Mouse (Mus musculus) kidney, embryonic 16.5 days (tissue): Measurements from ENCODE around the gene Lingo2. TPM values are rescaled to one million over a fixed set of nuclear protein-coding genes. Genes with fewer than 3 reads are reported as not detected.

Experiments used
- ATAC-seq: fragments of 200-750 bp; cut with Nextera tagmentation; 2 replicates; pipeline ENCODE4 v1.8.0; 2017; ENCODE audit warnings: moderate TSS enrichment; ENCODE audit not compliant: low FRiP score, low TSS enrichment
- H3K27ac ChIP-seq: fragments of 300-500 bp; sonication (generic); 2 replicates; pipeline ENCODE4 v1.5.1; 2014; ENCODE audit warnings: low read length
- H3K27me3 ChIP-seq: fragments of 300-500 bp; sonication (generic); 2 replicates; pipeline ENCODE4 v1.6.1; 2014; ENCODE audit warnings: low read length, control low read depth, mixed read lengths; ENCODE audit not compliant: insufficient read depth
- H3K36me3 ChIP-seq: fragments of 300-500 bp; sonication (generic); 2 replicates; pipeline ENCODE4 v1.6.1; 2014; ENCODE audit warnings: low read length, control low read depth, mixed read lengths; ENCODE audit not compliant: insufficient read depth
- H3K4me1 ChIP-seq: fragments of 300-500 bp; sonication (generic); 2 replicates; pipeline ENCODE4 v1.6.1; 2014; ENCODE audit warnings: low read length, control low read depth, mixed read lengths; ENCODE audit not compliant: insufficient read depth
- H3K4me2 ChIP-seq: fragments of 300-500 bp; sonication (generic); replicated peaks from 2 replicates; pipeline ENCODE4 v1.6.1; 2014; ENCODE audit warnings: low read depth, low read length
- H3K4me3 ChIP-seq: fragments of 300-500 bp; sonication (generic); 2 replicates; pipeline ENCODE4 v1.5.1; 2014; ENCODE audit warnings: mild to moderate bottlenecking, low read length
- H3K9ac ChIP-seq: fragments of 300-500 bp; sonication (generic); replicated peaks from 2 replicates; pipeline ENCODE4 v1.6.1; 2014; ENCODE audit warnings: low read length
- H3K9me3 ChIP-seq: fragments of 300-500 bp; sonication (generic); 2 replicates; pipeline ENCODE4 v1.6.1; 2016; ENCODE audit warnings: low read length, control low read depth
- WGBS: fragments of 180-500 bp; shearing (Covaris S2); extraction: QIAGEN DNeasy Blood & Tissue Kit; methylation state at CpG from one replicate; pipeline ENCODE4 v1.1.7; 2014; 5-methylcytosine and 5-hydroxymethylcytosine counted together
- polyA plus RNA-seq: library from polyadenylated mRNA; unstranded; fragments of >200 nt; fragmentation: Nextera tagmentation; extraction: Ambion mirVana; gene quantifications from 2 replicates; pipeline ENCODE4 v1.2.1, GENCODE M21; 2015

The Lingo2 gene
- polyA plus RNA-seq, 1 experiment from 2014 or later = 0.22 TPM

DNA sequence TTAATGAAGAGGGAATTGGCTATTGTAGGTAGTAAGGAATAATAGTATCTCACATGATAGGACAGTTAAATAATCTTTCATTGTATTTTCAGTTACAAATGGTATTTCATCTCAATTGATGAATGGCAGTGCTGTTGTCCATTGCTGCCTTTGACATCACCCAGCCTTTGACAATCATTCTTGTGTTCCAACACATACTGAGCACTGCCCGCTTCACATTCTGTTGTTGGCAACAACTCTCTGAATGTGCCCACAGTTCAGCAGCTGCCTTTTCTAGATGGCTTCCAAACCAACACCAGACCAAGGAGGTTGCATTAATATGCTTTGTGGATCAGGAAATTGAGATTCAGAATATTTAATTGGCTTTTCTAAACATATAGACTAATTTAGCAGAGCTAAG is 1130.8 kb downstream of the Lingo2 start:
- no peak for ATAC-seq
- Histone ChIP-seq H3K4me1 (no peaks in the 10 kb centered on the region), H3K4me2 (no peak overlapping the region), H3K36me3 (no peaks in the 10 kb centered on the region), H3K27me3 (no peaks in the 10 kb centered on the region), H3K9me3 (no peaks in the 10 kb centered on the region), H3K27ac (no peak overlapping the region), H3K4me3 (no peak overlapping the region), H3K9ac (no peak overlapping the region)
- 97% methylated on average over 1 of the region's 1 CpGs for WGBS

DNA sequence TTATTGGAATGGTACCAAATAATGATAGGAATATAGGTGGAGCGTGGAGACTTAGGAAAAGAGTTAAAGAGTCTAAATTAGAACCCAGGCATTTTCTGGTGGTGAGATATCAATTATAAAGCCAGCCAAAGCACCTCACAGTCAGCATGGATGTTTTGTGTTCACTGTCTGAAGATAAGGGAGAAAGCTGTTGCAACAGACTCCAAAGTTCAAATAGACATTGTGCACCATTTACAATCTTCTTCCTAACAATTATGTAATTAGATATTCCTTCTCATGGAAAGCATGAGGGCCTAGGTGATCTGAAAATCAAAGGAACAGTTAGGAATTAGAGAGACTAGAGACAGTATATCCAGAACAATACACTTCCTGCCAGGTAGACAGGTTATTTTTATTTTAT is 1136.8 kb downstream of the Lingo2 start:
- Histone ChIP-seq H3K4me3 (no peak overlapping the region), H3K9me3 (no peaks in the 10 kb centered on the region), H3K4me1 (no peaks in the 10 kb centered on the region), H3K27me3 (no peaks in the 10 kb centered on the region), H3K27ac (no peak overlapping the region), H3K4me2 (no peak overlapping the region), H3K36me3 (no peaks in the 10 kb centered on the region), H3K9ac (no peak overlapping the region)
- WGBS = 81% methylated on average over 1 of the region's 1 CpGs
- ATAC-seq = no peak

DNA sequence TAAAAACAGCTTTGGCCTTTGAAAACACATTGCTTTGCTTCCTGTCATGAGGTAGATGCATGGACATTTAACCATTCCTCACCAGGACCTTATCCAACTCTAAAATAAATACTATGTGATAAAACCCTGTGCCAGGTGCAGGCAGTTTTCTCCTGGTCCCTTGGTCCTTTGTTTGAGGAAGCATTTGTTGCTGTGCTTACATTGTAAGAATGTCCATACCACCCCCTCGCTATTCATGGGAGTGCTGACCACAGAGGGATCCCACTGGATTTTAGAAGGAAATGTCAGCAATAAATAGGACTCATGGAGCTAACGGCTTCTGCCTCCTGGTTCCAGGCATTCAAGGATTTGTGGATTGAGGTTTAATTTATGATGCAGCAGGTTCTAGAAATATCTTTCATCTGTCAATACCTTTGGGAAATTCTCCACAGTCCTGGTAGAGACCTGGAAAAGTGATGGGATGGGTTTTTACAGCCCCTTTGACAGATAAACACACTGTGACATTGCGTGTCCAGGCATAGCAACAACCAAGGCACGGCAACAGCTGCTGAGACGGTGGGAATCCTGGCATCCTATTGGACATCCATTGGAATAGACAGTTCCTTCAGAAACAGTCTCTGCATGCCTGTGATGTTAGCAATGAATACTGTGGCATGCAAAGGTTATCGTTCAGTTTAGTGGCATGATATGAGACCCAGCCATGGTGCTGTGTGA is 1143.9 kb downstream of the Lingo2 start:
- Histone ChIP-seq H3K4me1 (no peaks in the 10 kb centered on the region), H3K27ac (no peak overlapping the region), H3K27me3 (no peaks in the 10 kb centered on the region), H3K9me3 (no peaks in the 10 kb centered on the region), H3K4me3 (no peak overlapping the region), H3K36me3 (no peaks in the 10 kb centered on the region), H3K4me2 (no peak overlapping the region), H3K9ac (no peak overlapping the region)
- no peak for ATAC-seq
- WGBS = 78% methylated on average over 6 of the region's 6 CpGs

DNA sequence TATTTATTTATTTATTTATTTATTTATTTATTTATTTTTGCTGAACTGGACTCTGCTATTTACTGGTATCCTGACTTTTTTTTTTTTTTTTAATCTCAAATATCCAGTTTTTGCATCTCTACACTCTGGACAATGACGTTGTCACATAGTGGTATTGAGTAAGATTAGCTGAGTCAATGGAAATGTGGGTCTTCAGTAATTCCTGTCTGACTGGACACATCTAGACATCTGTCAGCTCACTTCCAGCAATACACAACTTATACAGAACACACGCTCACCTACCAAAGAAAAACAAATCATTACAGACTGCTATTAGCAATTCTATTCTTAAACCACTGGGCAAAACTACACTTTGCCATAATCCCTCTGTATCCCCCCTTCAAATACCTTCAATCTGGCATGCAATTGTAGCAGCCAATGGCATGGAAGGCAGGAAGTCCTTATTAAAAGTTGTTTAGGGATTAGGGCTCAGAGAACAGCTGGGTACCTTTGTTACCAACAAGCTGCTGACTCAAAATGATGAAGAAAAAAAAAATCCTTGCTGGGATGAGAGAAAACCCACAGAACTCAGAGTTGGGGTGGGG is 1144.6 kb downstream of the Lingo2 start:
- no peak overlapping the region for H3K9ac ChIP-seq
- H3K4me3 ChIP-seq = no peak overlapping the region
- WGBS = 95% methylated on average over 2 of the region's 2 CpGs
- H3K4me2 ChIP-seq = no peak overlapping the region
- H3K27me3 ChIP-seq = no peaks in the 10 kb centered on the region
- H3K4me1 ChIP-seq = no peaks in the 10 kb centered on the region
- no peak overlapping the region for H3K27ac ChIP-seq
- H3K9me3 ChIP-seq = no peaks in the 10 kb centered on the region
- no peak for ATAC-seq
- no peaks in the 10 kb centered on the region for H3K36me3 ChIP-seq

GRCm38 (mm10) chr4:35784255-35784921 is 1167.2 kb downstream of the Lingo2 start:
- ATAC-seq = no peak
- H3K9ac ChIP-seq = no peak overlapping the region

DNA sequence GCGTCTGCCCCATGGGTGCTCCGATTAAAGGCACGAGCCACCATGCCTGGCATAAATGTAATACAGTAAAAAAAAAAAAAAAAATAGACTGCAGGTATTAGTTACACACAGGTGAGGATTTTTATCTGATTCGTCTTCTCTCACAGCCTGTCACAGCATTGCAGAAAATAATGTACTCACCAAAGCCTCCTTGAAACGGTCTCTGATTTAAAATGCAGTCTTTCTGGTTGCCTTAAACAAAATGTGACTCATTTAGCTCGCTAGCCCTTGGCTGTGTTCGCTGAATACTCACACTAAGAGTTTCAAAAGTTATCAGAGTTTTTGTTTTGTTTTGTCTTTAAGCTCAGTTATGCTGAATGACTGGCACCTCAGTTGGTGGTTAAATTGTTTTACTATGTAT is 1180.7 kb downstream of the Lingo2 start:
- Histone ChIP-seq H3K27me3 (no peaks in the 10 kb centered on the region), H3K36me3 (no peaks in the 10 kb centered on the region)
- WGBS = 79% methylated on average over 7 of the region's 7 CpGs

More at GRCm38 (mm10) chr4:35784255-35784921, 1167.2 kb downstream of the Lingo2 start:
- H3K9me3 ChIP-seq = no peaks in the 10 kb centered on the region
- H3K27me3 ChIP-seq = no peaks in the 10 kb centered on the region
- H3K4me2 ChIP-seq = no peak overlapping the region
- no peak overlapping the region for H3K4me3 ChIP-seq
- no peak overlapping the region for H3K27ac ChIP-seq
- WGBS = 77% methylated on average over 5 of the region's 5 CpGs
- H3K36me3 ChIP-seq = no peaks in the 10 kb centered on the region
- H3K4me1 ChIP-seq = no peaks in the 10 kb centered on the region

GRCm38 (mm10) chr4:35766905-35767304 is 1184.6 kb downstream of the Lingo2 start:
- no peaks in the 10 kb centered on the region for H3K4me1 ChIP-seq
- no peak for ATAC-seq
- H3K4me2 ChIP-seq = no peak overlapping the region
- H3K36me3 ChIP-seq = no peaks in the 10 kb centered on the region
- no peaks in the 10 kb centered on the region for H3K27me3 ChIP-seq
- no peak overlapping the region for H3K27ac ChIP-seq
- H3K4me3 ChIP-seq = no peak overlapping the region
- H3K9ac ChIP-seq = no peak overlapping the region
- WGBS = 81% methylated on average over 6 of the region's 6 CpGs
- H3K9me3 ChIP-seq = no peaks in the 10 kb centered on the region

More for the DNA sequence above, 1180.7 kb downstream of the Lingo2 start:
- no peaks in the 10 kb centered on the region for H3K9me3 ChIP-seq
- H3K27ac ChIP-seq = no peak overlapping the region
- H3K4me3 ChIP-seq = no peak overlapping the region
- no peak overlapping the region for H3K4me2 ChIP-seq
- no peaks in the 10 kb centered on the region for H3K4me1 ChIP-seq
- H3K9ac ChIP-seq = no peak overlapping the region
- no peak for ATAC-seq

DNA sequence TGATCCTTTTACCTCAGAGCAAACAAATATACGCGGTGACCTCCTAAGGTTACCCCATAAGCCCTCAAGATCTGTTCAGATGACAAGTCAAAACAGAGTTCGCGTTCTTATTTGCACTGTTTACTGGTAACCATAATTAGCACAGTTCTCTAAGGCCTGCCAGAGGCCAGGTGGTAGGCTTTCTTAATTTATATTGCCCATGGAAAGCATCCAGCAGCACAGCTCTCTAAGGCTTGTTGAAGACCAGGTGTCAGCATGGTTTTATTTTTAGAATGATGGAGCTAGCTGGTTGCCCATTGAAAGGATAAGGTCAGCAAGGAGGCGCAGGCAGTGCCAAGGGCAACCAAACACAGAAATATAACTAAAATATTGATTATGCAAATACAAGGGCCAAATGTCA is 1190.4 kb downstream of the Lingo2 start:
- Histone ChIP-seq H3K27me3 (no peaks in the 10 kb centered on the region), H3K27ac (no peak overlapping the region), H3K9me3 (no peaks in the 10 kb centered on the region), H3K9ac (no peak overlapping the region), H3K36me3 (no peaks in the 10 kb centered on the region), H3K4me2 (no peak overlapping the region), H3K4me1 (no peaks in the 10 kb centered on the region), H3K4me3 (no peak overlapping the region)
- 65% methylated on average over 5 of the region's 5 CpGs for WGBS
- no peak for ATAC-seq

DNA sequence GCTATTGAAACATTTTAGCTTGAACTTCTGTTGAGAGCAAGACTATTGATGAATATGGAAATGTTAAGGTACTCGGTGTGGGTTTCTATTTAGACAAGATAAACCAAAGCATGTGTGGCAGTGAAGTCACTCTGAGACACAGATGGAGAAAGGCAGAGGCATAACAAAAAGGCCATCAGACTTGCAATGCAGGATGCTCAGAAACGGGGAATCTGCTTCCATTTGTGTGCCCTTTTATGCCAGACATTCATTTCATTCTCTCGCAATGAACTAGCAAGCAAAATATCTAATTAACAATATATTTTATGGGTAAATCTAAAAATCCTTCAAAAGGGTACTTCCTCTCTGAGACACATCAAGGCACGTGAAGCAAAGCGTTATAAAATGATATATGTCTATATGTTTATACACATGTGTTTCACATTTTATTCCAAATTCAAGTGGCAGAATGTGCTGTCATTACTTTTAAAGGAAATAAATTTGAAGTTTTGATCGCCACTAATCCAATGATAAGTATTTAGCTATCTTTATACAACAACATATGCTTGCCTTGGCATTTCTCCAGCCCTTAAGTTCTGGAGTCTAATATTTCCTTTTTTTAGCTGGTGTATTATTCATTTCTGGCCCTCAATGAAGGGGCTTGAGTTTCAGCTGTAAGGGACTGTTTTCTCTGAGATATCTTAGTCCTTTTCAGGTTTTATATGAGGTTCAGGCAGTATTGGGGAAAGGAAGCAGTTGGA is 1199.3 kb downstream of the Lingo2 start:
- ATAC-seq = no peak
- Histone ChIP-seq H3K4me3 (no peak overlapping the region), H3K9ac (no peak overlapping the region), H3K4me1 (no peaks in the 10 kb centered on the region), H3K36me3 (no peaks in the 10 kb centered on the region), H3K27ac (no peak overlapping the region), H3K9me3 (no peaks in the 10 kb centered on the region), H3K4me2 (no peak overlapping the region), H3K27me3 (no peaks in the 10 kb centered on the region)
- 75% methylated on average over 6 of the region's 6 CpGs for WGBS
